Mouse (Mus musculus) neural tube, embryonic 10.5 days (tissue): ENCODE data around the gene Kin.
A peak's percentile ranks its signal among the peaks of the same experiment; 100 is the strongest.

Experiments
- DNase-seq: peaks from one replicate; pipeline ENCODE4 v3.0.0-alpha.2; 2017; ENCODE audit warnings: low spot score; ENCODE audit errors: extremely low spot score

Gene Kin

GRCm38 (mm10) chr2:10080310-10081010, at the start of gene Kin, which contains the start of gene Atp5c1:
Kin (plus strand) TSS chr2:10080593.
Atp5c1 (minus strand) TSS chr2:10080510.
- DNase-seq: peak; percentile 97

- DNase-seq: no peak
Observed at GRCm38 (mm10) chr2:10033684-10034083, 46.7 kb upstream of the Kin start.

GRCm38 (mm10) chr2:10034976-10035375, 45.4 kb upstream of the Kin start:
- DNase-seq: no peak

GRCm38 (mm10) chr2:10047758-10048436, 32.5 kb upstream of the Kin start:
- DNase-seq: peak; percentile 44

GRCm38 (mm10) chr2:10048461-10048860, 31.9 kb upstream of the Kin start, which contains the start of gene Taf3:
Taf3 (minus strand) TSS chr2:10048596.
- DNase-seq: peak; percentile 90

GRCm38 (mm10) chr2:10049456-10049855, 30.9 kb upstream of the Kin start:
- no peak for DNase-seq

- no peak for DNase-seq
Observed at GRCm38 (mm10) chr2:10050878-10051277, 29.5 kb upstream of the Kin start.

- DNase-seq: no peak
Observed at GRCm38 (mm10) chr2:10051996-10052395, 28.4 kb upstream of the Kin start.

- DNase-seq: no peak
Observed at GRCm38 (mm10) chr2:10058836-10059235, 21.6 kb upstream of the Kin start.

- no peak for DNase-seq
Observed at GRCm38 (mm10) chr2:10071751-10072150, 8.6 kb upstream of the Kin start.

- DNase-seq: no peak
Observed at GRCm38 (mm10) chr2:10074470-10074869, 5.9 kb upstream of the Kin start.

- no peak for DNase-seq
Observed at GRCm38 (mm10) chr2:10076675-10077074, 3.7 kb upstream of the Kin start.

- no peak for DNase-seq
Observed at GRCm38 (mm10) chr2:10079745-10080309, 566 bp upstream of the Kin start.

GRCm38 (mm10) chr2:10081453-10082080, 1.2 kb downstream of the Kin start:
- DNase-seq: no peak

- no peak for DNase-seq
Observed at GRCm38 (mm10) chr2:10082737-10083136, 2.3 kb downstream of the Kin start.

GRCm38 (mm10) chr2:10087256-10087850, 7.0 kb downstream of the Kin start:
- DNase-seq: no peak

- DNase-seq: no peak
Observed at GRCm38 (mm10) chr2:10094327-10095100, 14.1 kb downstream of the Kin start.

GRCm38 (mm10) chr2:10098598-10099215, 18.3 kb downstream of the Kin start:
- peak; percentile 43 for DNase-seq

- no peak for DNase-seq
Observed at GRCm38 (mm10) chr2:10100471-10100870, 20.1 kb downstream of the Kin start.

GRCm38 (mm10) chr2:10101180-10101579, 20.8 kb downstream of the Kin start:
- DNase-seq: peak; percentile 27
